Comparison of ENCODE assay signal across 8 mouse cellular contexts in genomic region chr12:10537069-10537468, GRCm38 (mm10).
DNase-seq lines count a peak whose midpoint lies in the region; ATAC-seq lines count a peak whose summit lies in the region.

No protein-coding gene starts in this region.

- intact Hi-C loops in left cerebral cortex, postnatal 4 days (cut with DNase I), result loop anchor here (5.0 kb wide), 1 partner anchor 1485 kb away; no protein-coding TSS in a partner anchor

- H3K9me3 ChIP-seq in heart, embryonic 11.5 days (replicated peaks; ENCODE audit: control insufficient read depth, low read length), result no peaks in the 10 kb centered on the region
- H3K9me3 ChIP-seq in neural tube, embryonic 11.5 days (ENCODE audit: control insufficient read depth, low read length), result no peaks in the 10 kb centered on the region

- no peaks in the 10 kb centered on the region for H3K4me1 ChIP-seq in heart, embryonic 11.5 days (ENCODE audit: control insufficient read depth, insufficient read depth, low read length)
- H3K4me1 ChIP-seq in neural tube, embryonic 11.5 days (ENCODE audit: control insufficient read depth, insufficient read depth, low read length), result no peaks in the 10 kb centered on the region

- H3K9ac ChIP-seq in heart, embryonic 11.5 days (ENCODE audit: low read depth, low read length), result no peak overlapping the region
- H3K9ac ChIP-seq in neural tube, embryonic 11.5 days (ENCODE audit: low read length), result no peak overlapping the region

- H3K27ac ChIP-seq in heart, embryonic 11.5 days (ENCODE audit: low read depth, low read length), result no peak overlapping the region
- no peak overlapping the region for H3K27ac ChIP-seq in neural tube, embryonic 11.5 days (ENCODE audit: low read depth, low read length)

- H3K36me3 ChIP-seq in heart, embryonic 11.5 days (ENCODE audit: control insufficient read depth, insufficient read depth, low read length), result no peaks in the 10 kb centered on the region
- H3K36me3 ChIP-seq in neural tube, embryonic 11.5 days (ENCODE audit: control insufficient read depth, insufficient read depth, low read length), result no peaks in the 10 kb centered on the region

- DNase-seq in heart, adult 8-10 months (ENCODE audit: low spot score), result peak; percentile 60
- DNase-seq in cerebellum, adult 9-10 months, result peak; percentile 22
- peak; percentile 36 to 60 for DNase-seq in frontal cortex, postnatal 25 days (ENCODE audit: low spot score in 2 of 2)
- DNase-seq in kidney, adult 8-10 months, result peak; percentile 8 to 49
- DNase-seq in left cerebral cortex, postnatal 4 days, result peak; percentile 58
- peak; percentile 74 for DNase-seq in neural tube, embryonic 11.5 days (ENCODE audit: low spot score)
- no peak for DNase-seq in T-cell, adult 2 months (ENCODE audit: low spot score)

- no peak overlapping the region for H3K4me3 ChIP-seq in heart, embryonic 11.5 days (ENCODE audit: low read depth, low read length)
- no peak overlapping the region for H3K4me3 ChIP-seq in neural tube, embryonic 11.5 days (ENCODE audit: low read depth, low read length)

- no peak overlapping the region for H3K4me2 ChIP-seq in heart, embryonic 11.5 days
- no peak overlapping the region for H3K4me2 ChIP-seq in neural tube, embryonic 11.5 days (ENCODE audit: low read depth)

- no peaks in the 10 kb centered on the region for H3K27me3 ChIP-seq in heart, embryonic 11.5 days (ENCODE audit: control insufficient read depth, insufficient read depth, low read length)
- no peaks in the 10 kb centered on the region for H3K27me3 ChIP-seq in neural tube, embryonic 11.5 days (ENCODE audit: control insufficient read depth, insufficient read depth, low read length)

- WGBS in heart, embryonic 11.5 days (ENCODE audit: insufficient replicate concordance), result 3% methylated on average over 4 of the region's 4 CpGs
- 3% methylated on average over 4 of the region's 4 CpGs for WGBS in neural tube, embryonic 11.5 days

- ATAC-seq in heart, embryonic 11.5 days (replicated peaks; ENCODE audit: insufficient number of reproducible peaks, low FRiP score, low TSS enrichment), result no peak
- ATAC-seq in neural tube, embryonic 11.5 days (ENCODE audit: insufficient read depth, low FRiP score, low TSS enrichment), result peak; percentile 48; the same call in 1 of the 2 replicates
